Mouse (Mus musculus): ENCODE measurements around the gene Nol9. TPM values are rescaled to one million over a fixed set of nuclear protein-coding genes. Genes with fewer than 3 reads are reported as not detected.

Gene Nol9
- total and polyA plus RNA-seq, 3 experiments = 80.3 to 114 (median 80.9) TPM

DNA sequence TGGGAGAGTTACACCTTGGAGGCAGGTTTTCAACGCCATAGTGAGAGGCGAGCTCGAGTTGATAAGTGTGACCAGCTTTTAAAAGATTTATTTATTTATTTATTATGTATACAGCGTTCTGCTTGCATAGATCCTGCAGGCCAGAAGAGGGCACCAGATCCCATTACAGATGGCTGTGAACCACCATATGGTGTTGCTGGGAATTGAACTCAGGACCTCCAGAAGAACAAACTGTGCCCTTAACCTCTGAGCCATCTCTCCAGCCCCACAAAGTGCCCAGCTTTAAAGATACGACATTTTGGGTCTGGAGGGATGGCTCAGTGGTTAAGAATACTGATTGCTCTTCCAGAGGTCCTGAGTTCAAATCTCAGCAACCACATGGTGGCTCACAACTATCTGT, 10.0 kb upstream of the Nol9 start (continued):
- TF ChIP-seq GABPA (IDR thresholded peaks at IDR 0.05; ENCODE audit: low read depth, low read length) (no peak), MYB (IDR thresholded peaks at IDR 0.05; ENCODE audit: low read depth, low read length) (no peak), NELFE (IDR thresholded peaks at IDR 0.05; ENCODE audit: low read depth, low read length) (no peak), ELF1 (IDR thresholded peaks at IDR 0.05; ENCODE audit: low read depth, low read length) (no peak), HCFC1 (IDR thresholded peaks at IDR 0.05; ENCODE audit: low read depth, low read length) (no peak), TAL1 (IDR thresholded peaks at IDR 0.05; ENCODE audit: low read length) (no peak), MAZ (IDR thresholded peaks at IDR 0.05; ENCODE audit: low read depth, low read length) (no peak), RAD21 (IDR thresholded peaks at IDR 0.05; ENCODE audit: low read depth, low read length) (peak; percentile 13), SMC3 (IDR thresholded peaks at IDR 0.05; ENCODE audit: low read depth, low read length) (peak; percentile 17; the same call in 1 of the 2 replicates), TCF12 (IDR thresholded peaks at IDR 0.05; ENCODE audit: low read depth, low read length) (no peak), MEF2A (IDR thresholded peaks at IDR 0.05; ENCODE audit: extremely low read depth, insufficient replicate concordance, low read depth, low read length, poor library complexity, severe bottlenecking) (no peak), MAX (IDR thresholded peaks at IDR 0.05; ENCODE audit: low read length) (no peak), JUND (IDR thresholded peaks at IDR 0.05; ENCODE audit: low read depth, low read length) (no peak), ZKSCAN1 (IDR thresholded peaks at IDR 0.05; ENCODE audit: low read depth, low read length) (no peak), BHLHE40 (IDR thresholded peaks at IDR 0.05; ENCODE audit: borderline replicate concordance, low read depth, low read length) (no peak), CHD2 (IDR thresholded peaks at IDR 0.05; ENCODE audit: low read length) (no peak), KAT2A (conservative IDR thresholded peaks at IDR 0.05; ENCODE audit: low read depth, low read length) (no peak), MAFK (IDR thresholded peaks at IDR 0.05; ENCODE audit: borderline replicate concordance, low read depth, low read length) (no peak), POLR2AphosphoS5 (IDR thresholded peaks at IDR 0.05; ENCODE audit: borderline replicate concordance, low read depth, low read length) (no peak), TBP (IDR thresholded peaks at IDR 0.05; ENCODE audit: low read depth, low read length) (peak; percentile 93)

DNA sequence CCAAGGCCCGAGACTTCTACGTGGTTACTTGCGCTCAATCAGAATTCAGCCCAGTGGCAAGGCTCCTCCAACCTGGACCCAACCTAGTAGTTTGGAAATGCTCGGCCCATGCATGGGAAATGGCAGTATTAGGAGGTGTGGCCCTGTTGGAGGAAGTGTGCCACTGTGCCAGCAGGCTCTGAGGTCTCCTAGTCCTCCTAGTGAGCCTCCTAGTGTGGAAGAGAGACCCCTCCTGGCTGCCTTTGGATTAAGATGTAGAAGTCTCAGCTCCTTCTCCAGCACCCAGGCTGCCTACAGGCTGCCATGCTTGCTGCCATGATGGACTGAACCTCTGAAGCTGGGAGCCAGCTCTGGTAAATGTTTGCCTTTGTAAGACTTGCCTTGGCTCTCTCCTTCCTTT, 9.1 kb upstream of the Nol9 start:
- Histone ChIP-seq H3K27ac (ENCODE audit: control insufficient read depth, low read depth, low read length) (no peak overlapping the region), H3K79me2 (ENCODE audit: control insufficient read depth, insufficient read depth, low read length, poor library complexity) (peaks cover 23% of the 10 kb centered on the region), H3K9me3 (replicated peaks; ENCODE audit: insufficient read depth, low read length) (no peaks in the 10 kb centered on the region), H3K4me1 (ENCODE audit: control insufficient read depth in 1 of 2, insufficient read depth in 2 of 2, low read length in 2 of 2) (peaks cover 0 to 17% of the 10 kb centered on the region in 2 experiments; a peak in 3 of 4 replicates), H3K4me3 (ENCODE audit: control insufficient read depth in 1 of 2, insufficient read depth in 1 of 2, low read depth in 2 of 2, low read length in 2 of 2) (no peak overlapping the region), H3K36me3 (ENCODE audit: control insufficient read depth in 1 of 2, insufficient read depth in 2 of 2, low read length in 2 of 2) (peaks cover 0 to 14% of the 10 kb centered on the region in 2 experiments; a peak in 2 of 4 replicates), H3K27me3 (ENCODE audit: control insufficient read depth in 1 of 2, insufficient read depth in 2 of 2, low read length in 2 of 2) (no peaks in the 10 kb centered on the region), H3K9ac (ENCODE audit: control insufficient read depth, low read depth, low read length, poor library complexity, severe bottlenecking) (no peak overlapping the region)
- TF ChIP-seq RAD21 (IDR thresholded peaks at IDR 0.05; ENCODE audit: low read depth, low read length) = peak; percentile 7; the same call in 1 of the 2 replicates
- TF ChIP-seq ETS1 (IDR thresholded peaks at IDR 0.05; ENCODE audit: low read depth, low read length) = no peak
- no peak for TF ChIP-seq UBTF (IDR thresholded peaks at IDR 0.05; ENCODE audit: borderline replicate concordance, insufficient read depth, low read depth, low read length)
- TF ChIP-seq MYB (IDR thresholded peaks at IDR 0.05; ENCODE audit: low read depth, low read length) = no peak
- no peak for TF ChIP-seq EP300 (IDR thresholded peaks at IDR 0.05; ENCODE audit: low read depth in 1 of 2, low read length in 2 of 2)
- peak in 1 of 3 experiments; percentile 37; a peak in 3 of 6 replicates for TF ChIP-seq CTCF (IDR thresholded peaks at IDR 0.05 in 2 of 3, conservative IDR thresholded peaks at IDR 0.05 in 1 of 3; ENCODE audit: control insufficient read depth in 1 of 3, insufficient read depth in 1 of 3, low read depth in 2 of 3, low read length in 3 of 3, poor library complexity in 1 of 3, severe bottlenecking in 1 of 3)
- TF ChIP-seq SMC3 (IDR thresholded peaks at IDR 0.05; ENCODE audit: low read depth, low read length) = peak; percentile 35
- peak; percentile 45 for DNase-seq (ENCODE audit: low read depth, low spot score)

Data from MEL (cell line).